Mouse (Mus musculus): Measurements from ENCODE around the gene Zfp345.
"Not testable (repeated sequence)": the region's sequence is repeated elsewhere in the genome, so short reads cannot be mapped to it uniquely, and the experiment has no call there.

The Zfp345 gene

DNA sequence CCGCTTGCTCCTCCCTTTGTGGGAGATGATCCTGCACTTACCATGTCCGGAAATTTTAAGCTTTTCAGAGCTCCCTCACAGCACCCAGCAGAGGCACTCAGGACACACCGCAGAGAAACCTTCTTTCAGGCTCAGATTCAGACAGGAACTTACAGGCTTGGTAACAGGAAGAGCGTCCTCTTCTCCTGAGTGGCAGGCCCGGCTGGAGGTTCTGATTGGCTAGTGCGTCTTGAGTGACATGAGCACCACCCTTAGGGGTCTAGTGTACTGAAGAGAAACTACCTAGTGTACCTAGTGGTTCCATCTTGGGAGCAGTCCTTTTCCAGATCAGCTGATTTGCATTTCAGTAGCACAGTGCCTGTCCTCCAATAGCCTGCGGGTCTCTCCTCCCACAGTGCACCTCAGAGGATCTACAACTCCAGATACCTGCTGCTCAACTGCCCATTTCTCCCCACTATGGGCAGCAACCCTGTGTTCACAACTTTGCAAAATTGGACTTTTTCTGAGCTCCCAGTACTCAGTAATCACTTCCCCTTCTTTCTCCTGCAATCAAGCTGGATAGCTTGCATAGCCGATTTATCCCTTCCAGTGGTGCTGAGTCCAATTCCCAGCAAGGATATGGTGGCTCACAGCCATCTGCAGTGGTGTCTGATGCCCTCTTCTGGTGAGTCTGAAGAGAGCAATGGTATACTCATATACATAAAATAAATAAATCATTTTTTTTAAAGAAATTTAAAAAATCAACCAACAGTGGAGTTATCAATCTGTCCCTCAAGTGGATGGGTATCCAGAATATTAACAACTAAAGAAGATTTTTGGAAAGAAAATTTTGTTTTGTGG, at the start of gene Zfp345:
Gene Zfp345 (minus strand): TSS at position 153 of the 840 bp plus-strand sequence.
- not testable (repeated sequence) for DNase-seq

DNA sequence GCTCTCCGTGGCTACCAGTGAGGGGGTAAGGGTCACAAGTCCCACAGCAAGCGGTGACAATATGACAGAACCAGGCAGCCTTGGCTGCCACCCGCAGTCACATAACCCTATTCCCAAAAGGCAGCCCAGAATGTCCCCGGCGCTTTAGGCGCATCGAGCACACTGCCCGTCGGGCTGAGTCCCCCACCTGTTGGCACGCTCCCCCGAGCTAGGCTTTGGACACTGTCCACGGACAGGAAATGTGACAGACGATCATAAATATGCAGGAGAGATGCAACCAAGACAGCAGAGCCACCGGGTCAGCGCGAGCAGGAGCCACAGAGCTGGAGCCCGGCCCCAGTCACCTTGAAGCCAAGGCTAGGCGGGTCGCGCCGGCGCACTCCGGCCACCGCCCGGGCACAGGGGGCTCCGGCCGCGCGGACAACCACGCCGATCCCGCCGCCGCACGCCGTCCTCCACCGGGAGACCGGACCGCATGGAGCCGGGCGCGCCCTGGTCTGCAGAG, 40.9 kb upstream of the Zfp345 start:
- DNase-seq: peak; percentile 6 to 11

DNA sequence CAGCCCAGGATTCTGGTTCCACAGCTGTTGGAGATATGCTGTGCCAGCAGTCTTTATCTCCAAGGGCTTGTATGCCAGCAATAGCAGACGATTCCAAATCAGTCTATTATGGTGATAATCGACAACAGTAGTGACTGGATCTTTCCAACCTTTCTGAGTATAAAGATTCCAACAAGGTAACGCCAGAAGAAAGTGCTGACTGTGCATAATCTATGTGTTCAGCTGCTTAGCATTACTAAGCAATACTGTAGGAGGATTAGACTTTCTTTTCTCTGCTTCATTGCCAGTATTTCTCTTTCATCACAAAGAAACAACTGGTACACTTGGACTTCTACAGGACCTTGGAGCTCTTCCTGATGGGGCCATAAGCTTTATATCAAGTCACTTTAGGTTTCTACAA, 27.9 kb upstream of the Zfp345 start:
- DNase-seq: no peak

- DNase-seq: not testable (repeated sequence)
Observed at GRCm38 (mm10) chr2:150500124-150500973, 15.5 kb upstream of the Zfp345 start.

- DNase-seq: no peak
Observed at GRCm38 (mm10) chr2:150493031-150493430, 8.1 kb upstream of the Zfp345 start.

- DNase-seq: peak; percentile 69 to 78
Observed at GRCm38 (mm10) chr2:150451180-150451919, 33.5 kb downstream of the Zfp345 start, which contains the start of gene Zfp442. Gene Zfp442, minus strand, starts transcription at chr2:150451486.

DNA sequence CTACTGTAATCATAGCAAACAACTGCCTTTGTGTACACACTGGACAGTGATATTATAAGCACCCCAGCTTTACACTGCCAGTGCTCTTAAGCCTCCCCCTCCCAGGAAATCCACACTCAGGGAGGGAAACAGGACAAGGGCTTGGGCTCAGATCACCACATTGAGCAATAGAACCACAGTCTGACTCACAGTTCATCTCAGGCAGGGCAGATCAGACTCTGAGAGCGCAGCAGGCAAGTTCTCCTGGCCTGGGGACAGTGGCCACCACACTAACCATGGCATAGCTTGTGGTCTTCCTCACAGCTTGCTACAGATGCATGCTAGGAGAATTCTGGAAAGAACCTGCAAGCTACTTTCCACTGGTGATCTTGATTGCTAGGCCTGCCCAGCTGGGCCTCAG, 45.8 kb downstream of the Zfp345 start:
- not testable (repeated sequence) for DNase-seq
